Mouse (Mus musculus) stomach, embryonic 15.5 days (tissue): Measurements from ENCODE around the gene Fxr1. TPM values are rescaled to one million over a fixed set of nuclear protein-coding genes. Genes with fewer than 3 reads are reported as not detected.
"Not testable (repeated sequence)": the region's sequence is repeated elsewhere in the genome, so short reads cannot be mapped to it uniquely, and the experiment has no call there.

Experiments used
- ATAC-seq: fragments of 200-750 bp; cut with Nextera tagmentation; 2 replicates; pipeline ENCODE4 v1.8.0; 2017; ENCODE audit warnings: low read depth, moderate number of reproducible peaks, moderate TSS enrichment; ENCODE audit not compliant: insufficient read depth, low FRiP score
- H3K27ac ChIP-seq: fragments of 300-500 bp; sonication (generic); 2 replicates; pipeline ENCODE4 v1.5.1; 2015; ENCODE audit warnings: mild to moderate bottlenecking, inconsistent platforms
- H3K27me3 ChIP-seq: fragments of 300-500 bp; sonication (generic); replicated peaks from 2 replicates; pipeline ENCODE4 v1.6.1; 2015; ENCODE audit warnings: inconsistent platforms
- H3K36me3 ChIP-seq: fragments of 300-500 bp; sonication (generic); 2 replicates; pipeline ENCODE4 v1.6.1; 2015; ENCODE audit warnings: inconsistent platforms
- H3K4me1 ChIP-seq: fragments of 300-500 bp; sonication (generic); 2 replicates; pipeline ENCODE4 v1.6.1; 2015; ENCODE audit warnings: inconsistent platforms
- H3K4me2 ChIP-seq: fragments of 300-500 bp; sonication (generic); 2 replicates; pipeline ENCODE4 v1.6.1; 2015; ENCODE audit warnings: mild to moderate bottlenecking, inconsistent platforms
- H3K4me3 ChIP-seq: fragments of 300-500 bp; sonication (generic); replicated peaks from 2 replicates; pipeline ENCODE4 v1.5.1; 2015; ENCODE audit warnings: inconsistent platforms
- H3K9ac ChIP-seq: fragments of 300-500 bp; sonication (generic); 2 replicates; pipeline ENCODE4 v1.6.1; 2015; ENCODE audit warnings: inconsistent platforms
- H3K9me3 ChIP-seq: fragments of 300-500 bp; sonication (generic); 2 replicates; pipeline ENCODE4 v1.6.1; 2016; ENCODE audit warnings: inconsistent platforms
- WGBS: fragments of 180-500 bp; shearing (Covaris S2); methylation state at CpG from one replicate; pipeline ENCODE4 v1.1.7; 2015; 5-methylcytosine and 5-hydroxymethylcytosine counted together
- polyA plus RNA-seq: library from polyadenylated mRNA; unstranded; fragments of >200 nt; fragmentation: Nextera tagmentation; extraction: Ambion mirVana; gene quantifications from 2 replicates; pipeline ENCODE4 v1.2.1, GENCODE M21; 2015

The Fxr1 gene
- polyA plus RNA-seq: 46.8 and 49.2 TPM in 2 replicates

- peak within 1 kb of the TSS; percentile 91 for H3K27ac ChIP-seq
- H3K9me3 ChIP-seq: no peaks in the 10 kb centered on the region
- peak within 1 kb of the TSS; percentile 98 for H3K9ac ChIP-seq
- H3K27me3 ChIP-seq: no peaks in the 10 kb centered on the region
- under 1% methylated on average over 74 of the region's 97 CpGs for WGBS
- no peaks in the 10 kb centered on the region for H3K4me1 ChIP-seq
- peak within 1 kb of the TSS; percentile 86 for H3K4me2 ChIP-seq
- peak; percentile 99 for ATAC-seq
- no peaks in the 10 kb centered on the region for H3K36me3 ChIP-seq
- peak within 1 kb of the TSS; percentile 89 for H3K4me3 ChIP-seq
Observed at GRCm38 (mm10) chr3:34019540-34020381, at the start of gene Fxr1. Gene Fxr1, plus strand, starts transcription at chr3:34019943.

GRCm38 (mm10) chr3:33979395-33979794, 40.3 kb upstream of the Fxr1 start:
- WGBS: 58% methylated on average over 6 of the region's 6 CpGs
- Histone ChIP-seq H3K4me2 (no peak overlapping the region), H3K4me1 (no peaks in the 10 kb centered on the region), H3K4me3 (no peak overlapping the region), H3K36me3 (no peaks in the 10 kb centered on the region), H3K9ac (no peak overlapping the region), H3K9me3 (no peaks in the 10 kb centered on the region), H3K27ac (no peak overlapping the region), H3K27me3 (no peaks in the 10 kb centered on the region)
- no peak for ATAC-seq

- no peak overlapping the region for H3K4me3 ChIP-seq
- ATAC-seq: no peak
- H3K4me2 ChIP-seq: no peak overlapping the region
- no peaks in the 10 kb centered on the region for H3K9me3 ChIP-seq
- H3K9ac ChIP-seq: no peak overlapping the region
- WGBS: 82% methylated on average over 5 of the region's 5 CpGs
- H3K27ac ChIP-seq: no peak overlapping the region
- H3K4me1 ChIP-seq: no peaks in the 10 kb centered on the region
- H3K36me3 ChIP-seq: no peaks in the 10 kb centered on the region
- H3K27me3 ChIP-seq: no peaks in the 10 kb centered on the region
Observed at GRCm38 (mm10) chr3:33982746-33983145, 37.0 kb upstream of the Fxr1 start.

- 67% methylated on average over 8 of the region's 8 CpGs for WGBS
- no peak for ATAC-seq
- Histone ChIP-seq H3K4me1 (no peaks in the 10 kb centered on the region), H3K27me3 (no peaks in the 10 kb centered on the region), H3K36me3 (no peaks in the 10 kb centered on the region), H3K4me3 (no peak overlapping the region), H3K27ac (no peak overlapping the region), H3K9me3 (no peaks in the 10 kb centered on the region), H3K4me2 (no peak overlapping the region), H3K9ac (no peak overlapping the region)
Observed at GRCm38 (mm10) chr3:33989302-33989701, 30.4 kb upstream of the Fxr1 start.

GRCm38 (mm10) chr3:33990451-33990850, 29.3 kb upstream of the Fxr1 start:
- Histone ChIP-seq H3K9ac (no peak overlapping the region), H3K27me3 (no peaks in the 10 kb centered on the region), H3K4me2 (no peak overlapping the region), H3K27ac (no peak overlapping the region), H3K36me3 (no peaks in the 10 kb centered on the region), H3K9me3 (no peaks in the 10 kb centered on the region), H3K4me3 (no peak overlapping the region), H3K4me1 (no peaks in the 10 kb centered on the region)
- ATAC-seq: no peak
- WGBS: 60% methylated on average over 10 of the region's 10 CpGs

GRCm38 (mm10) chr3:33990921-33991320, 28.8 kb upstream of the Fxr1 start:
- 68% methylated on average over 8 of the region's 8 CpGs for WGBS
- Histone ChIP-seq H3K4me3 (no peak overlapping the region), H3K9ac (no peak overlapping the region), H3K4me2 (no peak overlapping the region), H3K27me3 (no peaks in the 10 kb centered on the region), H3K36me3 (no peaks in the 10 kb centered on the region), H3K9me3 (no peaks in the 10 kb centered on the region), H3K4me1 (no peaks in the 10 kb centered on the region), H3K27ac (no peak overlapping the region)
- no peak for ATAC-seq

- Histone ChIP-seq H3K27me3 (no peaks in the 10 kb centered on the region), H3K9ac (no peak overlapping the region), H3K27ac (no peak overlapping the region), H3K9me3 (no peaks in the 10 kb centered on the region), H3K36me3 (no peaks in the 10 kb centered on the region), H3K4me1 (no peaks in the 10 kb centered on the region), H3K4me2 (no peak overlapping the region), H3K4me3 (no peak overlapping the region)
- WGBS: 84% methylated on average over 14 of the region's 14 CpGs
- no peak for ATAC-seq
Observed at GRCm38 (mm10) chr3:33993421-33994126, 26.2 kb upstream of the Fxr1 start.

GRCm38 (mm10) chr3:33994127-33994488, 25.6 kb upstream of the Fxr1 start:
- H3K27me3 ChIP-seq: no peaks in the 10 kb centered on the region
- no peak overlapping the region for H3K4me2 ChIP-seq
- H3K36me3 ChIP-seq: no peaks in the 10 kb centered on the region
- WGBS: 64% methylated on average over 3 of the region's 3 CpGs
- H3K4me3 ChIP-seq: no peak overlapping the region
- no peak for ATAC-seq
- H3K27ac ChIP-seq: no peak overlapping the region
- H3K9ac ChIP-seq: no peak overlapping the region
- H3K9me3 ChIP-seq: no peaks in the 10 kb centered on the region
- H3K4me1 ChIP-seq: no peaks in the 10 kb centered on the region

GRCm38 (mm10) chr3:34001691-34002090, 18.1 kb upstream of the Fxr1 start:
- not testable (repeated sequence) for H3K27ac ChIP-seq, ATAC-seq, H3K4me1 ChIP-seq

GRCm38 (mm10) chr3:34003860-34004259, 15.9 kb upstream of the Fxr1 start:
- no peaks in the 10 kb centered on the region for H3K9me3 ChIP-seq
- no peaks in the 10 kb centered on the region for H3K4me1 ChIP-seq
- 47% methylated on average over 3 of the region's 3 CpGs for WGBS

More at GRCm38 (mm10) chr3:34001691-34002090, 18.1 kb upstream of the Fxr1 start:
- H3K9ac ChIP-seq, H3K4me2 ChIP-seq, H3K4me3 ChIP-seq, H3K36me3 ChIP-seq, H3K9me3 ChIP-seq, H3K27me3 ChIP-seq: not testable (repeated sequence)

GRCm38 (mm10) chr3:34006301-34006700, 13.4 kb upstream of the Fxr1 start:
- 47% methylated on average over 2 of the region's 2 CpGs for WGBS
- ATAC-seq: no peak

More at GRCm38 (mm10) chr3:34003860-34004259, 15.9 kb upstream of the Fxr1 start:
- ATAC-seq: no peak
- no peak overlapping the region for H3K4me3 ChIP-seq
- H3K27ac ChIP-seq: no peak overlapping the region
- no peak overlapping the region for H3K9ac ChIP-seq
- H3K27me3 ChIP-seq: no peaks in the 10 kb centered on the region
- H3K4me2 ChIP-seq: no peak overlapping the region
- H3K36me3 ChIP-seq: no peaks in the 10 kb centered on the region

GRCm38 (mm10) chr3:34006824-34007223, 12.9 kb upstream of the Fxr1 start:
- 67% methylated on average over 3 of the region's 3 CpGs for WGBS

More at GRCm38 (mm10) chr3:34006301-34006700, 13.4 kb upstream of the Fxr1 start:
- Histone ChIP-seq H3K27me3 (no peaks in the 10 kb centered on the region), H3K4me3 (no peak overlapping the region), H3K4me2 (no peak overlapping the region), H3K9me3 (no peaks in the 10 kb centered on the region), H3K4me1 (no peaks in the 10 kb centered on the region), H3K9ac (no peak overlapping the region), H3K36me3 (no peaks in the 10 kb centered on the region), H3K27ac (no peak overlapping the region)

More at GRCm38 (mm10) chr3:34006824-34007223, 12.9 kb upstream of the Fxr1 start:
- Histone ChIP-seq H3K9ac (no peak overlapping the region), H3K36me3 (no peaks in the 10 kb centered on the region), H3K27ac (no peak overlapping the region), H3K4me3 (no peak overlapping the region), H3K4me1 (no peaks in the 10 kb centered on the region), H3K27me3 (no peaks in the 10 kb centered on the region), H3K9me3 (no peaks in the 10 kb centered on the region), H3K4me2 (no peak overlapping the region)
- ATAC-seq: peak; percentile 22; the same call in 1 of the 2 replicates
